Mouse (Mus musculus): ENCODE measurements around the gene Lrrc27.
A peak's percentile ranks its signal among the peaks of the same experiment; 100 is the strongest.

Gene Lrrc27

GRCm38 (mm10) chr7:139212754-139213745, at the start of gene Lrrc27, which contains the start of gene Stk32c:
Gene Lrrc27, plus strand, starts transcription at chr7:139212988.
Gene Stk32c, minus strand, starts transcription at chr7:139213307.
- peak; percentile 97 to 99 for DNase-seq (ENCODE audit: low spot score in 2 of 2)

DNA sequence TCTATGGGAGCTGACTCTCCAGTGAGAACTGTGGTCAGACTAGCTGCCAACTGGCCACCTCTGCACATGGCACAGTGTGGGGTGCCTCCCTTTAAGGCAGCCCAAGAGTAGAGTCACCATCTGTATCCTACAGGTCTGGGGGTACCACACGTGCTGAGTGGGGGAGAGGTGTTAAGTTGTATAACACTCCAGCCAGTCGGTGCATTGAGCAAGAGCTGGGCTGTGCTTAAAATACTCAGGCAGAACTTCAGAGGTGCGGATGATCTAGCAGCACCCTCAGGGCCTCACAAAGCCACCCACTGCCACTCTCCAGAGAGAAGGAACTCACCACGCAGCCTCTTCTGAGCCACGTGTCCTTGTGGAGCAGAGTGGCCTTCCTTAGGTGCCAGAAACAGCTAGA, 48.4 kb upstream of the Lrrc27 start:
- DNase-seq (ENCODE audit: low spot score in 2 of 2) = no peak

- no peak for DNase-seq (ENCODE audit: low spot score in 2 of 2)
Measured at GRCm38 (mm10) chr7:139169143-139169542, 43.6 kb upstream of the Lrrc27 start.

DNA sequence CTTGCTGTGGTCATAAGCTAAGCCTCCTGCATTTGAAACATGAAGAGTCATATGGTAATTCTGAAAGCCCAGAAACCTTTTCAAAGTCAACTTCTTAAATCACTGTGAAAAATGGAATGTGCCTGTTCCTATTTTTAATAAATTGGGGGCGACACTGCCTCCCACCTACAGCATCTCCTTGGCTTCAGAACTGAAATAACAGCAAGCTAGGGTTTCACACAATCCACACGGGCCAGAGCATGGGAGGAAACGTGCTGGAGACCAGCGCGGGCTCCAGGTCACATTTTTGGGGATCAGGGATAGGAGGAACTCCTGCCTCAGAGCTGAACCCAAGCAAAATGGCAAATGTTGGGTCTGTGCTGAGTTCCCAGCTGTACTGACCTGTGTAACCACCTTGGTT, 33.5 kb upstream of the Lrrc27 start:
- no peak for DNase-seq (ENCODE audit: low spot score in 2 of 2)

GRCm38 (mm10) chr7:139180058-139180457, 32.7 kb upstream of the Lrrc27 start:
- no peak for DNase-seq (ENCODE audit: low spot score in 2 of 2)

- DNase-seq (ENCODE audit: low spot score in 2 of 2) = no peak
Measured at GRCm38 (mm10) chr7:139184396-139184795, 28.4 kb upstream of the Lrrc27 start.

DNA sequence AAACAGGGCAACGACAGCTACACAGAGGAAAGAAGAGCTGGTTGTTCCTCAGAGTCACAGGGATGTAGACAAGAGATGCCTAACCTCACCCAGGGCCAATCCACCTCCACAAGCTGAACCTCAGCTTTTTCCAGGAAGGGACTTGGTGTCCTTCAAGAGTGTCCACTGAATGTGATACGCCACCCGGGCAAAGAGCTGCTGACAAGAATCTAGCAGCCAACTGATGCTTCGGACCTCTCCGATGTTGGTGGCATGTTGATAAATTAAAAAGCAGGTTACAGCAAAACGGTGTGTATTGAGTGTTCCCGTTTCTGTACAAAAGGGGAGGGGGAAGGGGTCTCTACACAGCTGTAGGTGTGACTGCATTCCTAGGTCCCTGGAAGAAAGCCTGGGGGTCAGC, 27.9 kb upstream of the Lrrc27 start:
- DNase-seq (ENCODE audit: low spot score in 2 of 2) = no peak

DNA sequence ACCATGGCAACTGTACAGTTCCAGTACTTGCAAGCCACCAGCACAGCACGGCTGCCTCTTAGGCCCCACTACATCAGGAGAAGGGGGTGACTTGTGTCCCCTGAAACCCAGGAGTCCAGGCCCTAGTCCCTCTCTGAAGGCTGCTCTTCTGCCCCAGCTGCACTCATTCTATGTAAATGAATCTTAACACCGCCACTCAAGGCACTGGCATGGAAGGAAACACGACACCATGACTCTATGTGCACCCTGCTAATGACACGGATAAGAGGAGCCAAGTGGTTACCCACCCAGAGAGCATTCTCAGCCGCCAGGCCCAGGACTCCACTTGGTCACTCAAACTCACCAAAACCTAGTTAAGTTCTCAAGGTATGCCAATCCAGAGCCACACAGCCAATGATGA, 26.8 kb upstream of the Lrrc27 start:
- no peak for DNase-seq (ENCODE audit: low spot score in 2 of 2)

DNA sequence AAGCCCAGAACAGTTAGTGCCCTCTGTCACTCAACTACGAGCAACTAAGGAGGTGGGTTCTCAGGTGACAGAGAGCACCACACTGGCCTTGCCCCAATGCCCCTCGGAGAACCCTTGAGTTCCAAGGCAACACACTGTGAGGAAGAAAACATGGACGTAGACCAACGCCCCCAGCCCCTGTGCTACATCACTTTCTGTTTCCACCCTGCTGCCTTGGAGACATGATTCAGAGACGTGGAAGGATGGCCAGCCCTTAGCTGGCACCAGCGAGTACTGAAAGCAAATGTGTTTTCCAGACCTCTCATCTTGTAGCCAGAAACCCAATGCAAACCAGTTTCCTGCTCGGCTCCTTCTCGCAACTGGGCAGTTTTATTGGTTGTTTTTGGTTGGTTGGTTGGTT, 26.4 kb upstream of the Lrrc27 start:
- DNase-seq (ENCODE audit: low spot score in 2 of 2) = no peak

DNA sequence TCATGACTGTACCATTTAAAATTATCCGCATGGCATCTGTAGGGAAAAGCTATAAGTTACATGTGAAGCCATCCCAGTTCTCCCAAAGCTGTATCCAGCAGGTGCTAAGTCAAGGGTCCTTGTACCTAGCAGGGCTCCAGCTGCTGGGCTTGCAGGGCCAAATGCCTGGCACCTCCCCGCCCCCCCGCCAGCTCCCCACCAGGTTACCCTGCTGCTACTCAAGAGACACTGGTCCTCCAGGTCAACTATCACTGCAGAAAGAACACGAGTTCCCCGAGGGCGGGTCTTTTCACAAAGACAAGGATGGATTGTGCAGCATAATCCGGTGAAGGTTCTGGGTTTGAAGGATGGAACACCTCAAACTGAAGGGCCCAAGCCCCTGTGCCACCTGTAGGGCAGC, 25.5 kb upstream of the Lrrc27 start:
- DNase-seq (ENCODE audit: low spot score in 2 of 2) = no peak

DNA sequence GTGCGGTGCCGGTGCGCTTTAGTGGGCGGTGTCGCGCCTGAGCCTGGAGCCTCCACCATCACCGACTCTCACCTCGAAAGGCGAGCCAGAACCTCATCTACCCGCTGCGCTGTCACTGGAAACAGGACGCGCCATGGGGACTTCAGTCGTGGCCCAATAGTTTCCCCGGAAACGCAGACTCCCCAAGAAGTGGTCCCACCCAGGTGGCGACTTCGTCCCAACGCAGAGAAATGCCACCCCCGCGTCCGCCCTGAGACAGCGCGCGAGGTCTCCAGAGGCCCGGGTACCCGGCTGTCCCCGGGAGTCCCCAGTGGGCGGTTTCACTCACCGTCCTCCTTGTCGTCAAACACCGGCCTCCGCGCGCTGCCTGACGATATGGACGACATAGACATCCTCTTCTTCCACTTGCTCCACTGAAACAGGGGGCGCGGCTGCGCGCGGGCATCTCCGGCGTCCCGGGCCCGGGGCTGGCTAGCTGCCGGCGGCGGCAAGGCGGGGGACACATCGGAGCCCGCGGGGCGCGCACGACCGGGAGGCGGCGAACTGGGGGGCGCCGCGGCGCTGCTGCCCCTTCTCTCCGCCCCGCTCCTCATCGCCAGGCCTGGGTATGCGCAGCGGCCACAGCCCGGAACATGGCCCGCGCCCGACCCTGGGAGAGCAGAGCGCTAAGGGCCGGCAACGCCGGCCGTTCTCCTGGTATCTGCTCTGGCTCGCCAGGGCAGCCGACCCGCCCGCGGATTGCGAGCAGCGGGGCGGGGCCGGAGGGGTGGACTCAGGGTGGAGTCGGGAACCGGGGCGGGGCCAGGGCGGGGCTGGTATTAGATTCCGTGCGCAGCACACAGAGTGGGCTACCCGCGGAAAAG, 24.8 kb upstream of the Lrrc27 start:
- peak; percentile 53 to 57 for DNase-seq (ENCODE audit: low spot score in 2 of 2)

DNA sequence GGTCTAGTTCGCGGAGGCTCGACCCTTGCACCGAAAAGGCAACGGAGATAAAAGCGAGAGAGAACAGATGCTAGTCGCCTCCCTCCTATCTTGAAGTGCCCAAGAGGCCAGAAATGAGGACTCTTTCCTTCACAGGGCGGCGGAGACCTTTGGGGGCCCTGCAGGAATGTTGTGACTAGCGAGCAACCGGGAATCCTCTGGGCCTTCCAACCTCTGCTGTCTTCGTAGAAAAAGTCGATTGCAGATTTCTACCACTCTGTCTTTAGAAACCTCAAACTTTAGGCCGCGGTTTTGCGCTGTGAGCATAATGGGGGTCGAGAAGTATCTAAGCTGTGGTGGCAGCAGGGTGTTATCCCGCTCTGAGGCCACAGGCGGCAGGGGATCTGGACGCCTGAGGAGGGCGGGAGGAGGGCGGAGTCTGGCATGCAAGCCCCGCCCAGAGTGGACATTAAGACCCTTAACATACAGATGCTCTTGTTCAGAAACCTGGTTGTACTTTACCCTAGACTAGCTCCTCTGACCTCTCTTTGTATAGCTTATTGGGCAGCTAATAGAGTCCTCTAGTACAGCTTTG, 24.1 kb upstream of the Lrrc27 start:
- no peak for DNase-seq (ENCODE audit: low spot score in 2 of 2)

DNA sequence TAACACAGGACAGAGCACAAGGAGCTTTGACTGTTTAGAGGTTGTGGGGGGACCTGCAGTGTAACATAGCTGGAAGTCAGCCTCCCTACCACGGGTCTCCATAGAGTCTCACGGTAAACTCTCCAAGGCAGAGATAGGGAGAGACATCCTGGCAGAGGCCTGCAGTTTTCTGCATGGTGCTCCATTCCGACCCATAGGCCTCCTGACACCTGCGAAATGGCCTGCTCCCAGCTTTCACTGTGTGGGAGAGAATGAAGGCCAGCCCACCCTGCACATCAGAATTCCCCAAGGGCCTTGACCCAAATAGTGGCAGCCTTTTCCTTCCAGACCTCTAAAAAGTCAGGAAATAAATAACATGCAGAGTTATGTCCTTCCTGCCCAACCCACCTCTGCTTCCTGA, 22.2 kb upstream of the Lrrc27 start:
- DNase-seq (ENCODE audit: low spot score in 2 of 2) = no peak

- no peak for DNase-seq (ENCODE audit: low spot score in 2 of 2)
Measured at GRCm38 (mm10) chr7:139191619-139192018, 21.2 kb upstream of the Lrrc27 start.

GRCm38 (mm10) chr7:139197022-139197421, 15.8 kb upstream of the Lrrc27 start:
- no peak for DNase-seq (ENCODE audit: low spot score in 2 of 2)

DNA sequence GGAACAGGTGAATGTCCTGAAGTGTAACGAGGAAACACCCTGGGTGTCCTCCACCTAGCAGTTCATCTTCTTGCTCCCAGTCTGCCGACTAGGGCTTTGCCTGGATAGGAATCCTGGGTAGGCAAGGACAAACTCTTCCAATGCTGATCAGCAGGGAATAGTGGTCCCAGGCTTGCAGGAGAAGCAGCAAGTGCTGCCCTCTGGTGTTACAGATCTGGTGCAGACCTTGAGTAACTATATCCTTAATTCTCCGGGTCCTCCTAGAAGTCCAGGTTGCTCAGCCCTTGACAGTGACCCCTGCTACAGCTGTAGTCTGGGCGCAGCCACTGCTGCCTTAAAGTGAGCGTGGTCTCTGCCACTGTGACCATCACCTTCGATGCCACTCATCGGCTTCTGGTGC, 12.7 kb upstream of the Lrrc27 start:
- peak in 1 of 2 experiments; percentile 44 for DNase-seq (ENCODE audit: low spot score in 2 of 2)

- DNase-seq (ENCODE audit: low spot score in 2 of 2) = no peak
Measured at GRCm38 (mm10) chr7:139201209-139201608, 11.6 kb upstream of the Lrrc27 start.

- DNase-seq (ENCODE audit: low spot score in 2 of 2) = peak in 1 of 2 experiments; percentile 37
Measured at GRCm38 (mm10) chr7:139208023-139208772, 4.6 kb upstream of the Lrrc27 start.

DNA sequence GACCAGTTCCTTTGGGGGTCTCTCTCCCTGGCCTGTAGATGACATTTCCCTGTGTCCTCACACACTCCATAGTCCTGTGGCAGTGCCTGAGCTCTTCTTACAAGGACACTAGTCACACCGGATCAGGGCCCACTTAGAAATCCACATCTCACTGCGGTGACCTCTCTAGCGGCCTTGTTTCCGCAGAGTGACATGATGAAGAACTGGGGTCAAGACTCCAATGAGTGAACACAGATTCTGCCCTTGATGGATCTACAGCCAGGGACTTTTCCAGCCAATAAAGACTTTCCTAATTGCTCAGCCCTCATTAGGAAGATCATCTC, 4.1 kb upstream of the Lrrc27 start:
- no peak for DNase-seq (ENCODE audit: low spot score in 2 of 2)

- DNase-seq (ENCODE audit: low spot score in 2 of 2) = no peak
Measured at GRCm38 (mm10) chr7:139211761-139212160, 1.0 kb upstream of the Lrrc27 start.

DNA sequence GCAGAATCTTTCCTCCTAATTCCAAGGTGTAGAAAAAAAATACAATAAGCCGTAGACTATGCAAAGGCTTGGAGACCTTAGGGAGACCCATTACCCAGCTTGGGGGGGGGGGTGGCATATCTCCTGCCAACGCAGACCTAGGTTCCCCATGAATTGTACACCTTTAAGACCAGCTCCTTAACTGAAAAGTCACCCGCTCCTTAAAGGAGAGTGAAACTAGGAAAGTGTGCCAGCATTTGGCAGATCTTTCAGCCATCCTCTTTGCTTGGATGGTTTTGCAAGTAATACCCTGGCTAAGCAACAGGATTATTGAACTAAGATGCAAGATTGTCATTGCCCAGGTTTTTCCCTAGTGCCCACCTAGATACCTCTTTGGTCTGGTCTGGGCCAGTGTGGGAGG, 963 bp downstream of the Lrrc27 start:
- no peak for DNase-seq (ENCODE audit: low spot score in 2 of 2)

DNA sequence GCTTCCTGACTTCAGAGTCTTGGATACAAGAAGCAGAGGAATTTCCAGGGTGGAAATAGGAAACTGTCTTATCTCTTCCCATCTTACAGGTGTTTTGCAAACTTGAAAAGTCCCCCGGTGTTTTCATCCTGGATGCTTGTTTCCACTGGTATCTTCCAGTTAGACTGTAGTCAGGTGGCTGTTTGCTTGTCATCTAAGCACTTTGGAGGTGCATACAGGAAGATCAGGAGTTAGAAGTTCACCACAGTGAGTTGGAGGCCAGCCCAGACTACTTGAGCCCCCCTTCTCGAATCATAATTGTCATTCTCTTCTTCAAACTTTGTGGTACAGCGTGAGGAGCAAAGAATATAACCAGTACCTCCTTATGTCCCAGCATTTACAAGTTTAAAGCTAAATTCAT, 1.4 kb downstream of the Lrrc27 start:
- DNase-seq (ENCODE audit: low spot score in 2 of 2) = no peak

All from heart, adult 9 months (tissue).